Mouse (Mus musculus) cerebellum, adult 9-10 months (tissue): ENCODE measurements at regions not wholly inside any gene's neighbourhood (a gene's known extent, or its start where the extent isn't known, plus 50 kb on each side); places are given as distances from the start of the nearest gene placed in this dataset.

Experiments
- DNase-seq: peaks from one replicate; pipeline ENCODE4 v3.0.0; 2022

GRCm38 (mm10) chr1:189458421-189458820 is 56.3 kb upstream of the Kcnk2 start:
- no peak for DNase-seq
